9 mouse cellular contexts compared by ENCODE assay signal in the genomic region with DNA sequence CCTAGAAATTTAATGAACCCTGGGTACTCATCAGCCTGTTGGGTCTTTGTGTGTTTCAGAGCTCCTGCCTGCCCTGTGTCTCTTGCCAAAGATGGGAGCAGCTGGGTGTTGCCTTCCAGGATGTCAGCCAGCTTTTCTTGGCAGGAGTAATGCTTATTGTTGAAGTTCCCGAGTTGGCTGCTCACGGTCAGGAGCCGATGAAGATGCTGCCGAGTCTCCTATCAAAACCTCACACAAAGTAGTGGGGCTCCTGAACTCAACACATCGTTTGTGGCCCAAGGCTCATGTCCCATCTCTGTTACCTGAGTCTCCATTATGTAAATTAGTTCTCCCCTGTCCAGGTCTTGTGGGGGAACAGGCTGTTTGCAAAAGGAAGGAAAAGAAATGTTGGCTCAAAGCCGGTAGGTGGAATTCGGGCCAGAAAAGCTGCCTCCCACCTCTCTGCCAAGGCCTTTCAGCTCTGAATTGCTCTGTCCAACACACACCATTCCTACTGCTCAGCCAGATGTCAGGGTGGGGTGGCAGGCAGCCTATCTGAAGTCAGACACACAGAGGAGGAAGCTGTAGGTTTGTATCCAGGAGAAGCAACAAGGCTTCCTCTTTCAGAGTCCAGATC.
DNase-seq lines count a peak whose midpoint lies in the region; ATAC-seq lines count a peak whose summit lies in the region.
"Had no signal": no experiment of that assay in that cellular context is flagged by ENCODE, and none has a peak within 500 bp of the region (broad histone marks: within the 10 kb centered on the region; RNA-seq: fewer than 3 reads in every experiment).

No protein-coding gene starts in this region.

- no peak overlapping the region for H3K9ac ChIP-seq in midbrain, embryonic 14.5 days (replicated peaks; ENCODE audit: low read length)
- no peak overlapping the region for H3K9ac ChIP-seq in midbrain, embryonic 11.5 days (ENCODE audit: low read length)
- H3K9ac ChIP-seq in heart, embryonic 14.5 days (ENCODE audit: low read length), result no peak overlapping the region
- H3K9ac ChIP-seq in neural tube, embryonic 15.5 days (replicated peaks), result no peak overlapping the region

- no peaks in the 10 kb centered on the region for H3K36me3 ChIP-seq in midbrain, embryonic 14.5 days (ENCODE audit: control insufficient read depth, insufficient read depth, low read length)
- no peaks in the 10 kb centered on the region for H3K36me3 ChIP-seq in midbrain, embryonic 11.5 days (ENCODE audit: control insufficient read depth, insufficient read depth, low read length)
- H3K36me3 ChIP-seq in heart, embryonic 14.5 days (ENCODE audit: control insufficient read depth, insufficient read depth, low read length), result no peaks in the 10 kb centered on the region
- H3K36me3 ChIP-seq in neural tube, embryonic 15.5 days, result no peaks in the 10 kb centered on the region

- DNase-seq in midbrain, embryonic 14.5 days, result peak; percentile 50
- no peak for DNase-seq in midbrain, embryonic 11.5 days (ENCODE audit: low spot score, missing footprints)
- DNase-seq in cerebellum, postnatal 14 days, result peak; percentile 76 to 77
- DNase-seq in large intestine, adult 2 months (ENCODE audit: low read depth, low spot score), result peak; percentile 32
- no peak for DNase-seq in thymus, postnatal 10 days (ENCODE audit: low spot score in 2 of 2)
- no peak for DNase-seq in retina, embryonic 14.5 days (ENCODE audit: low spot score)

- no peak overlapping the region for H3K4me3 ChIP-seq in midbrain, embryonic 14.5 days (replicated peaks; ENCODE audit: low read depth, low read length)
- H3K4me3 ChIP-seq in midbrain, embryonic 11.5 days (ENCODE audit: low read depth, low read length), result no peak overlapping the region
- no peak overlapping the region for H3K4me3 ChIP-seq in heart, embryonic 14.5 days (ENCODE audit: control insufficient read depth in 1 of 2, insufficient read depth in 1 of 2, low read depth in 1 of 2, low read length in 2 of 2)
- no peak overlapping the region for H3K4me3 ChIP-seq in neural tube, embryonic 15.5 days (replicated peaks)
- H3K4me3 ChIP-seq: layer of hippocampus, adult 2 months had no signal

- no peaks in the 10 kb centered on the region for H3K27me3 ChIP-seq in midbrain, embryonic 14.5 days (ENCODE audit: control insufficient read depth, insufficient read depth, low read length)
- no peaks in the 10 kb centered on the region for H3K27me3 ChIP-seq in midbrain, embryonic 11.5 days (ENCODE audit: control insufficient read depth, insufficient read depth, low read length)
- no peaks in the 10 kb centered on the region for H3K27me3 ChIP-seq in heart, embryonic 14.5 days (ENCODE audit: control insufficient read depth, insufficient read depth, low read length)
- H3K27me3 ChIP-seq in neural tube, embryonic 15.5 days (replicated peaks), result no peaks in the 10 kb centered on the region

- H3K4me1 ChIP-seq in midbrain, embryonic 14.5 days (ENCODE audit: control insufficient read depth, insufficient read depth, low read length), result no peaks in the 10 kb centered on the region
- H3K4me1 ChIP-seq in midbrain, embryonic 11.5 days (ENCODE audit: control insufficient read depth, insufficient read depth, low read length), result no peaks in the 10 kb centered on the region
- peaks cover 6 to 12% of the 10 kb centered on the region in 2 experiments; a peak in 3 of 4 replicates for H3K4me1 ChIP-seq in heart, embryonic 14.5 days (ENCODE audit: control insufficient read depth in 2 of 2, insufficient read depth in 2 of 2, low read length in 2 of 2)
- peaks cover 7% of the 10 kb centered on the region; the same call in 1 of the 2 replicates for H3K4me1 ChIP-seq in neural tube, embryonic 15.5 days

- 0 out of 2 replicates have a peak, but pooled peaks have one; percentile 9 for ATAC-seq in midbrain, embryonic 14.5 days (ENCODE audit: low FRiP score, low TSS enrichment)
- no peak for ATAC-seq in midbrain, embryonic 11.5 days (ENCODE audit: low FRiP score)
- peak; percentile 83 for ATAC-seq in heart, embryonic 14.5 days (ENCODE audit: insufficient number of reproducible peaks, insufficient read depth, low FRiP score, low read depth)
- ATAC-seq in neural tube, embryonic 15.5 days (ENCODE audit: low FRiP score), result no peak; the same call in 1 of the 2 replicates

- no peaks in the 10 kb centered on the region for H3K9me3 ChIP-seq in midbrain, embryonic 14.5 days (ENCODE audit: control insufficient read depth, low read length)
- no peaks in the 10 kb centered on the region for H3K9me3 ChIP-seq in midbrain, embryonic 11.5 days (ENCODE audit: control insufficient read depth, low read length)
- H3K9me3 ChIP-seq in heart, embryonic 14.5 days (ENCODE audit: control insufficient read depth, low read length), result no peaks in the 10 kb centered on the region
- H3K9me3 ChIP-seq in neural tube, embryonic 15.5 days (replicated peaks), result no peaks in the 10 kb centered on the region

- no peak overlapping the region for H3K27ac ChIP-seq in midbrain, embryonic 14.5 days (replicated peaks; ENCODE audit: low read depth, low read length)
- no peak overlapping the region for H3K27ac ChIP-seq in midbrain, embryonic 11.5 days (ENCODE audit: low read depth, low read length)
- H3K27ac ChIP-seq in heart, embryonic 14.5 days (replicated peaks in 1 of 2; ENCODE audit: control insufficient read depth in 1 of 2, insufficient read depth in 1 of 2, low read depth in 2 of 2, low read length in 2 of 2), result peak overlapping the region; percentile 68 to 83
- 0 out of 2 replicates have a peak overlapping the region, but pooled peaks have one; percentile 41 for H3K27ac ChIP-seq in neural tube, embryonic 15.5 days (replicated peaks)
- H3K27ac ChIP-seq: layer of hippocampus, adult 2 months had no signal

- WGBS in midbrain, embryonic 14.5 days, result 91% methylated on average over 7 of the region's 7 CpGs
- 91% methylated on average over 7 of the region's 7 CpGs for WGBS in midbrain, embryonic 11.5 days
- WGBS in heart, embryonic 14.5 days, result 52% methylated on average over 7 of the region's 7 CpGs
- 15% methylated on average over 7 of the region's 7 CpGs for WGBS in large intestine, adult 2 months
- WGBS in neural tube, embryonic 15.5 days, result 68% methylated on average over 7 of the region's 7 CpGs

- H3K4me2 ChIP-seq in midbrain, embryonic 14.5 days (ENCODE audit: low read length), result no peak overlapping the region
- no peak overlapping the region for H3K4me2 ChIP-seq in midbrain, embryonic 11.5 days
- H3K4me2 ChIP-seq in heart, embryonic 14.5 days (ENCODE audit: low read length), result 0 out of 2 replicates have a peak overlapping the region, but pooled peaks have one; percentile 9
- H3K4me2 ChIP-seq in neural tube, embryonic 15.5 days, result no peak overlapping the region

Comparison
In these comparisons a context has a peak if more than half of its experiments do, and no peak if none do; other contexts are left out.
1. ATAC-seq: peak in midbrain, embryonic 14.5 days (single experiment) and heart, embryonic 14.5 days (single experiment); none in midbrain, embryonic 11.5 days (single experiment) and neural tube, embryonic 15.5 days (single experiment).
2. DNase-seq: peak in midbrain, embryonic 14.5 days (single experiment), cerebellum, postnatal 14 days (2 of 2) and large intestine, adult 2 months (single experiment); none in midbrain, embryonic 11.5 days (single experiment), thymus, postnatal 10 days (0 of 2) and retina, embryonic 14.5 days (single experiment).
3. H3K27ac ChIP-seq: peak in heart, embryonic 14.5 days (2 of 2) and neural tube, embryonic 15.5 days (single experiment); none in midbrain, embryonic 14.5 days (single experiment) and midbrain, embryonic 11.5 days (single experiment).